Mouse (Mus musculus): ENCODE results near the gene Trank1.

Gene Trank1

GRCm38 (mm10) chr9:111311031-111311842 lies at the start of gene Trank1:
Trank1 (plus strand) TSS chr9:111311739.
- DNase-seq (ENCODE audit: low spot score), result peak; percentile 25

DNA sequence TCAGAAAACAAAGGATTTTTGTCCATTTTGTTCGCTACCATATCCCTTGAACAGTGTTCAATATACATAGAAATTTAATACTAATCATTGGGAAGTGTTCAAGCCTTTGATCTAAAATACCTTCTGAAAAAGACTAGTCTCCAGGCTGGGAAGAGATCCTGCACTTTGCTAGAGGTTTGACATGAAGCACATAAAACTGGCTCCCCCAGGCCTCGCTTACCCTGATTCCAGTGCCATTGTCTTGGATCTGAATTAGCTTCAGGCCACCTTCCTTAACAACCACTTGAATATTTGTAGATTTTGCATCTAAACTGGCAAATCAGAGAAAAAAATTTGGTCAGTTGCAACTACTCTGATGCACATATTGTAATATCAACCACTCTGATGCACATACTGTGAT lies 43.5 kb upstream of the Trank1 start:
- no peak for DNase-seq (ENCODE audit: low spot score)

DNA sequence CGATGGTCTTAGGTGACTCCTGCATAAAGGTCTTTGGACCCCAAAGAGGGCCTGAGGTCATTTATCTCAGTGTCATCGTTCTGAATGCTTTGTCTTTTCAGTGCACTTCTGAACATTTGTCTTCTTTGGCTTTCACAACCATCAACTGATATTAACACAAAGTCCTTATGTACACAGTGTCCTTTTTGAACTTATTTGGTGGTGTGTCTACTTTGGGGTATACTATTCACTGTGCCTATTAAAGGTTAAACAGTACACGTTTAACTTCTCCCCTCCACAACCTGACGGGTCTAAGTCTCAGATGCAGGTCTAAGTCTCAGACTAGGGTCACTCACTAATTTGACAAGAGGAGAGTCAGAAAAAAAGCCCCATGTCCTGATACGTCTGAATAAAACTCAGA lies 40.9 kb upstream of the Trank1 start:
- no peak for DNase-seq (ENCODE audit: low spot score)

- DNase-seq (ENCODE audit: low spot score), result peak; percentile 71
These were observed 40.5 kb upstream of the Trank1 start for GRCm38 (mm10) chr9:111271056-111271433.

GRCm38 (mm10) chr9:111271434-111272160 lies 39.9 kb upstream of the Trank1 start, which contains the start of the genes Mlh1 and Epm2aip1:
Mlh1 (minus strand) TSS chr9:111271791.
Epm2aip1 (plus strand) TSS chr9:111271929.
- DNase-seq (ENCODE audit: low spot score), result peak; percentile 100

DNA sequence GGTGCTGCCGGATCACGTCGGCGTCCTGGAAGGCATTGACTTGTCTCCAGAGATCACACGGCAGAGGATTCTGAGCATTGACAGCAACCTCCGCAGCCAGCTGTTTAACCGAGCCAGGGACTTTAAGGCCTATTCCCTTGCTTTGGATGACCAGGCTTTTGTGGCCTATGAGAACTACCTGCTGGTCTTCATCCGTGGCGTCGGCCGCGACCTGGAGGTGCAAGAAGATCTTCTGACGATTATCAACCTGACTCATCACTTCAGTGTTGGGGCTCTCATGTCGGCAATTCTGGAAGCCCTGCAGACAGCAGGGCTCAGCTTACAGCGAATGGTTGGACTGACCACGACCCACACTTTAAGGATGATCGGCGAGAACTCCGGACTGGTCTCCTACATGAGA lies 39.2 kb upstream of the Trank1 start:
- peak; percentile 46 for DNase-seq (ENCODE audit: low spot score)

DNA sequence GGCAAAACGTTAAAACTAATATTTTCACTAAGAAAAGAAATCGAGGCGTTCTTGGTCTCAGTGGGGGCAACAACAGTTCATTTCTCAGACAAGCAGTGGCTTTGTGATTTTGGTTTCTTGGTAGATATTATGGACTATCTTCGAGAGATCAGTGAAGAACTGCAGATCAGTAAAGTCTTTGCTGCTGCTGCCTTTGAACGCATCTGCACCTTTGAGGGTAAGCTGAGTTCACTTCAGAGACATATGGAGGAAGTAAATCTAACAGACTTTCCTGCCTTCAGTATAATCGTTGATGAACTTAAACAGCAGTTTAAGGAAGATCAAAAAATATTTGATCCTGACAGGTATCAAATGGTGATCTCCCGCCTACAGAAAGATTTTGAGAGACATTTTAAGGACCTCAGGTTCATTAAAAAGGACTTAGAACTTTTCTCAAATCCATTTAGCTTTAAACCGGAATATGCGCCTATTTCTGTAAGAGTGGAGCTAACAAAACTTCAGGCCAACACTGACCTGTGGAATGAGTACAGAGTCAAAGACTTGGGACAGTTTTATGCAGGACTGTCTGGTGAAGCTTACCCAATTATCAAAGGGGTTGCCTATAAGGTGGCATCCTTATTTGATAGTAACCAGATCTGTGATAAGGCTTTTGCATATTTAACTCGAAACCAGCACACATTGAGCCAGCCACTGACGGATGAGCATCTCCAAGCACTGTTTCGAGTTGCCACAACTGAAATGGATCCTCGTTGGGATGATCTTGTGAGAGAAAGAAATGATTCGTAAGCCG lies 38.3 kb upstream of the Trank1 start:
- no peak for DNase-seq (ENCODE audit: low spot score)

GRCm38 (mm10) chr9:111273958-111274357 lies 37.6 kb upstream of the Trank1 start:
- DNase-seq (ENCODE audit: low spot score), result no peak

- no peak for DNase-seq (ENCODE audit: low spot score)
These were observed 36.4 kb upstream of the Trank1 start for GRCm38 (mm10) chr9:111275156-111275555.

GRCm38 (mm10) chr9:111285061-111285460 lies 26.5 kb upstream of the Trank1 start:
- DNase-seq (ENCODE audit: low spot score), result no peak

DNA sequence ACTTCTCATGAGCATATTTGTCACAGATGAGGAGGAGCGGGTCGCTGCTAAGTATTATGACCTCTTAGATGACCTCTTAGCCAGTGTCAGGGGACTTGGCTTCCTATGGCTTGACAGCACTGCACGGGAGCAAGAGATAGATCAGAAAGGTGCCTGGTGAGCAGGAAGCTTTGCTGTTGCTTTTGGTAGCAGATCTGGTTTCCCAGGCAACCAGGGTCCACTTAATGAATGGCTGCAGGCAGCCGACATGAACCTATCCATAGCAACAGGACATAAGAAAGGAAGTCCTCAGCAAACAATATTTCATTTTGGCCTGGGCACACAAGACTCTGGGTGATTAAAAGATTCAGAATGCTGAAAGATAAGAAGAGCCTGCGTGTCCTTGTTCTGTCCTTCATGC lies 25.9 kb upstream of the Trank1 start:
- DNase-seq (ENCODE audit: low spot score), result peak; percentile 66

DNA sequence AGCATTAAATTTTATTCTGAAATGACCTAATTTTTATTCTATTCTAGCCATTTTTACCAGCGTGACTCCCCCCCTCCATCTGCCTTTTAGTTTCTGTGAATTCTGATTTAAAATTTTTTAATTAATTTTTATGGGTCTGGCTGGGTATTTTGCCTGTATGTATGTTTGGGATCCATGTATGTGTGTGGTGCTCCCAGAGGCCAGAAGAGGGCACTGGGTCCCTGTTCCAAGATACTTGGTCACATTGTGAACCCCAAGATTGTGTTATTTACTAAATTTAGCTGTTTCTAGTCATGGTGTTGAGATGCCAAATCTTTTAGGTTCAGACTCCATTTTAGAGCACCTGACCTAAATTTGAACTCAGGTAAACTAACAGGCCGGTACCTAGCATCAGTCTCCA lies 25.1 kb upstream of the Trank1 start:
- DNase-seq (ENCODE audit: low spot score), result no peak

DNA sequence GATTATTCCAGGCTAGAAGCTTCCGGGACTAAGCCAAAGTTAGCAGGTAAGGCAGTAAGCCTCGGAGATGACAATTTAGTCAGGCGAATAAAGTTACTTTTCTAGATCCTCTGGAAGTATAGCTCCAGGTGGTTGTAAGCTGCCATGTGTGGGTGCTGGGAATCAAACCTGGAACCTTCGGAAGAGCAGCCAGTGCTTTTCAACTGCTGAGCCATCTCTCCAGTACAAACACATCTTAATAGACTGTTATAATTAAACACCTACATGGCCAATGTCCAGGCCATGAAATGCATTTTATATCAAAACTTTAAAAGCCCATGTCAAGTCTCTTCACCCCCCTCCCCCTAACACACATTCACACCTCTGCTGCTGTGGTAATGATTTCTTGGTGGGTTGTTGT lies 23.6 kb upstream of the Trank1 start:
- DNase-seq (ENCODE audit: low spot score), result no peak

GRCm38 (mm10) chr9:111289294-111289831 lies 22.2 kb upstream of the Trank1 start:
- DNase-seq (ENCODE audit: low spot score), result no peak

DNA sequence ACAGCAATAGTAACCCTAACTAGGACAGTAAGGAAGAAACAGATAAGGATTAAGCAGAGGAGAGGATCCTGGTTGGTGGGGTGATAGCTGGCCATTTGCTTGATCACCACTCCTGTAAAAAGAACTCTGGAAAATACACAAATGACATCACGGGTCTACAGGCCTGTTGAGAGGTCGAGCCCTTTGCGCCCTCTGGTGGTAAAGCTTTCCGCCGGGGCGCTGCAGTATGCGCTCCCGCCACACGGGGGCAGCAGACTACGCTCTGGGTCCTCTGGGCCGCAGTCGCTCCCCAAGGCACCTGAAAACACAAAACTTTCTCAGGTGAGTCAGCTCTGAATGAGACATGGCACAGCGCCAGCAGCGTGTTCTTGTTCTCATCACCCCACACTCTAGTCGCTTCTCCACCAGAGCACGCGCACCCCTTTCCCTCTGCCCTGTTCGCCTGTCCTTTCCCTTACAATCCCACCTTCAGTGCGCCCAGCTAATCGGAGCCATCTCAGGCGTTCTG lies 21.7 kb upstream of the Trank1 start:
- DNase-seq (ENCODE audit: low spot score), result peak; percentile 92

DNA sequence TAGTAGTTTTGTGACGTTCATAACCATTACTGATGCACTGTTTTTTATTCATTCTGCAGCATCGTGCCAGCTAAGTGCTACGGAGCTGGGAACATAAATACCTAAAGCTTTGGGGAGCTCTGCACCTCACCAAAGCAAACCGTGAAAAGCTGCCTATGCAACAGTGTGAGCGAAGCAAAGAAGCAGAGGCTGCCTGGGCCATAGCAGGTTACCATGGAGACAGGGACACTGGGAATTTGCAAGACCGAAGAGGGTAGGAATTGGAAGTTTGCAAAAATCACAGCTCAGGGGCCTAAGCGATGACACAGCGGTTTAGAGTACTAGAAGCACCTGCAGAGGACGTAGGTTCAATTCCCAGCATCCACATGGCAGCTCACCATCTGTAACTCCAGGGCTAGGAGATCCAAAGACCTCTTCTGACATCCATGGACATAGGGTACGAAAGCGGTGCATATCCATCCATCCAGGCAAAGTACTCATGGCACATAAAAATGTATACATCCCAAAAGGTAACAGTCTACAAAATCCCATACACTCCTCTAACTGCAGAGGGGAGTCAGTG lies 20.9 kb upstream of the Trank1 start:
- no peak for DNase-seq (ENCODE audit: low spot score)

- no peak for DNase-seq (ENCODE audit: low spot score)
These were observed 18.3 kb upstream of the Trank1 start for GRCm38 (mm10) chr9:111293234-111293633.

- DNase-seq (ENCODE audit: low spot score), result no peak
These were observed 16.6 kb upstream of the Trank1 start for GRCm38 (mm10) chr9:111294911-111295310.

- no peak for DNase-seq (ENCODE audit: low spot score)
These were observed 16.2 kb upstream of the Trank1 start for GRCm38 (mm10) chr9:111295323-111295722.

GRCm38 (mm10) chr9:111296433-111296832 lies 15.1 kb upstream of the Trank1 start:
- no peak for DNase-seq (ENCODE audit: low spot score)

- DNase-seq (ENCODE audit: low spot score), result no peak
These were observed 12.9 kb upstream of the Trank1 start for GRCm38 (mm10) chr9:111298606-111299005.
